Mouse (Mus musculus) lung, postnatal 0 days (tissue): ENCODE results near the gene Arhgap8. TPM values are rescaled to one million over a fixed set of nuclear protein-coding genes. Genes with fewer than 3 reads are reported as not detected.

ENCODE experiments used
- ATAC-seq: fragments of 200-750 bp; cut with Nextera tagmentation; 2 replicates; pipeline ENCODE4 v1.8.0; 2017; ENCODE audit warnings: moderate library complexity
- DNase-seq: peaks from one replicate; pipeline ENCODE4 v3.0.0-alpha.2; 2016; ENCODE audit warnings: low spot score
- H3K27ac ChIP-seq: fragments of 300-500 bp; sonication (generic); 2 replicates; pipeline ENCODE4 v1.5.1; 2014; ENCODE audit warnings: antibody characterized with exemption, mild to moderate bottlenecking, low read length, mixed read lengths
- H3K27me3 ChIP-seq: fragments of 300-500 bp; sonication (generic); replicated peaks from 2 replicates; pipeline ENCODE4 v1.6.1; 2014; ENCODE audit warnings: low read length, mixed read lengths; ENCODE audit not compliant: insufficient read depth
- H3K36me3 ChIP-seq: fragments of 300-500 bp; sonication (generic); 2 replicates; pipeline ENCODE4 v1.6.1; 2014; ENCODE audit warnings: low read length, mixed read lengths; ENCODE audit not compliant: insufficient read depth
- H3K4me1 ChIP-seq: fragments of 300-500 bp; sonication (generic); 2 replicates; pipeline ENCODE4 v1.6.1; 2014; ENCODE audit warnings: antibody characterized with exemption, low read depth, low read length, mixed read lengths; ENCODE audit not compliant: insufficient read depth
- H3K4me2 ChIP-seq: fragments of 300-500 bp; sonication (generic); replicated peaks from 2 replicates; pipeline ENCODE4 v1.6.1; 2014; ENCODE audit warnings: low read depth, mild to moderate bottlenecking, low read length, moderate library complexity, mixed read lengths
- H3K4me3 ChIP-seq: fragments of 300-500 bp; sonication (generic); 2 replicates; pipeline ENCODE4 v1.5.1; 2014; ENCODE audit warnings: low read depth, low read length
- H3K9ac ChIP-seq: fragments of 300-500 bp; sonication (generic); replicated peaks from 2 replicates; pipeline ENCODE4 v1.6.1; 2014; ENCODE audit warnings: low read depth, mild to moderate bottlenecking
- H3K9me3 ChIP-seq: fragments of 300-500 bp; sonication (generic); 2 replicates; pipeline ENCODE4 v1.6.1; 2016; ENCODE audit warnings: low read length, mixed read lengths
- CTCF ChIP-seq: IDR thresholded peaks from 2 replicates; pipeline ENCODE4 v1.5.1; 2016; ENCODE audit warnings: antibody characterized with exemption, mild to moderate bottlenecking
- EP300 ChIP-seq: IDR thresholded peaks from 2 replicates; pipeline ENCODE4 v1.6.1; 2016; ENCODE audit warnings: antibody characterized with exemption, mild to moderate bottlenecking, control low read depth
- WGBS: fragments of 180-500 bp; shearing (Covaris S2); extraction: QIAGEN DNeasy Blood & Tissue Kit; methylation state at CpG from one replicate; pipeline ENCODE4 v1.1.7; 2014; 5-methylcytosine and 5-hydroxymethylcytosine counted together
- polyA plus RNA-seq: library from polyadenylated mRNA; unstranded; fragments of >200 nt; fragmentation: Nextera tagmentation; extraction: Ambion mirVana; gene quantifications from 2 replicates; pipeline ENCODE4 v1.2.1, GENCODE M21; 2015

Arhgap8 gene
- polyA plus RNA-seq, 1 experiment from 2014 or later: 15.9 TPM

DNA sequence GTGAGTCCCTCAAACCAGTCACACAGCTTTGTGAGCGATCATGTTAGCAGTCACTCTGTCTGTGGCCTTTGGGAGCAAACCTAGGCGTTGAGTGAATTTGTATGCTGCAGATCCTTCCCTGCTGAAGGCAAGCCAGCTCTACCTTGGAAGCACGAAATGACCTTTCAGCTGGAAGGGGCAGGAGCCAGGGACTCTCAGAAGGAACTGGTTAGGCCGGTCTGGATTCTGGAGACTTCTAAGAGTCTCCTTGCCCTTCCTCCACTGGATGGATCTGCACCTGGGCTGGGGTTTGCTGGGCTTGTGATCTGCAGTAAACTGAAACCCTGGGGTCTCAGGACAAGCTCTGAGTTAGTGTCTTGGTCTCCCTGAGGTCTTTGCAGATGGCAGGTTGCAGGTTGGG is 4.3 kb downstream of the Arhgap8 start:
- peak; percentile 78 for ATAC-seq
- peak; percentile 85 for DNase-seq
- no peak overlapping the region for H3K9ac ChIP-seq
- WGBS: 38% methylated on average over 4 of the region's 4 CpGs
- H3K27me3 ChIP-seq: no peaks in the 10 kb centered on the region
- H3K4me3 ChIP-seq: no peak overlapping the region
- H3K4me2 ChIP-seq: no peak overlapping the region
- peaks cover 3% of the 10 kb centered on the region for H3K4me1 ChIP-seq
- TF ChIP-seq EP300: peak; percentile 68
- no peak for TF ChIP-seq CTCF
- no peak overlapping the region for H3K27ac ChIP-seq
- no peaks in the 10 kb centered on the region for H3K9me3 ChIP-seq
- no peaks in the 10 kb centered on the region for H3K36me3 ChIP-seq

DNA sequence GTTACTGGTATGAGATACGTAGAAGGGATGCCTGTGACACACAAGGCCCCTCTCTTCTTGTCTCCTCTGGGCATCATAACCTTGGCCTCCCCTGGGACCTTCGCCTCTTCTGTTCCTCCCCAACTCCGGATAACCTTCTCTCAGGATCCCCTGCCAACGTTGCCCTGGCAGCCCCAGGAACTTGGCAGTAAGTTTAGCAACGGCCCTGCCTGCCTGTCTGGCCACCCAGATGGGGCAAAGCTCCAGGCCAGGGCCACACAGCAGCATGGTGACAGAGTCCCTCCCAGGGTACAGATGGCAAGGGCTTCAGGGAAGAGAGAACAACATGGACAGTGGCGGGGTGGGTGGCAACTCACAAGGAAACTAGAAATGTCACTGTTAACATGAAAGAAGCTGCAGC is 9.8 kb downstream of the Arhgap8 start:
- Histone ChIP-seq H3K27ac (no peak overlapping the region), H3K4me3 (no peak overlapping the region), H3K36me3 (no peaks in the 10 kb centered on the region), H3K4me2 (no peak overlapping the region), H3K9ac (no peak overlapping the region), H3K27me3 (no peaks in the 10 kb centered on the region), H3K9me3 (no peaks in the 10 kb centered on the region), H3K4me1 (no peaks in the 10 kb centered on the region)
- TF ChIP-seq EP300 (no peak), CTCF (no peak)
- ATAC-seq (no peak), DNase-seq (no peak)
- 74% methylated on average over 6 of the region's 6 CpGs for WGBS

DNA sequence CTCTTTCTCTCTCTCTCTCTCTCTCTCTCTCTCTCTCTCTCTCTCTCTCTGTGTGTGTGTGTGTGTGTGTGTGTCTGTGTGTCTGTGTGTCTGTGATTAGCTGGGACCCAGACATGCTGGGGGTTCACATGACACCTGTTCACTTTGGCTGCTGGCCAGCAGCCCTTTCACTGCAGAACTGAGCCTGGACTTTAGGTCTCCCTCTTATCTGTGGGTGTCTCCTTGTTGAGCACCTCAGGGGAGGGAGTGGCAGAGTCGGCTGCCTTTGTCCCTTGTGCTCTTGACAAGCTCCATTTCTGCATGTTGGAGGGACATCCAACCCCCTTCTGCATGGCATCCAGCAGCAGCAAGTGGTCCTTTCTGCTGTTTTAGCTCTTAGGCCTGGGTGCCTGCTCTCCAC is 11.0 kb downstream of the Arhgap8 start:
- Histone ChIP-seq H3K4me2 (no peak overlapping the region), H3K4me1 (no peaks in the 10 kb centered on the region), H3K4me3 (no peak overlapping the region), H3K27me3 (no peaks in the 10 kb centered on the region), H3K27ac (no peak overlapping the region; the same call in 1 of the 2 replicates), H3K9ac (no peak overlapping the region), H3K9me3 (no peaks in the 10 kb centered on the region), H3K36me3 (no peaks in the 10 kb centered on the region)
- ATAC-seq: no peak
- no peak for DNase-seq
- 53% methylated on average over 1 of the region's 1 CpGs for WGBS
- TF ChIP-seq CTCF: no peak
- no peak for TF ChIP-seq EP300

DNA sequence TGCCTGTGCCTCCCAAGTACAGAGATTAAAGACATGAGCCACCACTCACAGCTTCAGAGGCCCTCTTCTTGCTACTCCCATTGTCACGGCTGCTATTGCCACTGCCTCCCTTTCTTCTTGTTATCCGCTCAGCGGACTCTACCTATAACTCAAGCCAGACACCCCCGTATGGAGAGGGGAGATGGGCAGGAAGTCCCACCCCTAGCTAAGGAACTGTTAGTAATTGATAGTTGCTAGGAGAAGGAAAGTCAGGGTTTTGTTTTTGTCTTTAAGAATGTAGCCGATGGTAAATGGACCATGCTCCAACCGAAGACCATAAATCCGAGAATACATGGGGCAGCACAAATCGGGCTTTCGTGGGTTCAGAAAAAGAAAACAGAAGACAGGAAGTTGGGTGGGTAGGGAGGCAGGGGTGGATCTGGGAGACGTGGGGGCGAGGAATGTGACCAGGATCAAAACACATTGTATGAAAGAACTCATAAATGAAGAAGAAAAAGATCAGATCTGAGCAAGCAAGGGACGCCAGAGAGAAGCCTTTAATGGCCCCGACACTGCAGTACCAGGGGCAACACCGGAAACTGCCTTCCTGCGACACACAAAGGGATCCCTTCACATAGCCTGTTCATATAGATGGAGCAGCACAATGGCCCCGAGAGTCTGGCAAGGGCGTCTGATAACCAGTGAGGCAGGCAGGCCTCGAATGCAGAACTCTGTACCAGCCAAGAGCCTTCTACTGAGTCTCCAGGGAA is 12.0 kb downstream of the Arhgap8 start:
- Histone ChIP-seq H3K9ac (no peak overlapping the region), H3K4me2 (no peak overlapping the region), H3K4me1 (no peaks in the 10 kb centered on the region), H3K9me3 (no peaks in the 10 kb centered on the region), H3K27me3 (no peaks in the 10 kb centered on the region), H3K27ac (no peak overlapping the region), H3K36me3 (no peaks in the 10 kb centered on the region), H3K4me3 (no peak overlapping the region)
- ATAC-seq (no peak), DNase-seq (no peak)
- no peak for TF ChIP-seq CTCF
- WGBS: 61% methylated on average over 18 of the region's 18 CpGs

DNA sequence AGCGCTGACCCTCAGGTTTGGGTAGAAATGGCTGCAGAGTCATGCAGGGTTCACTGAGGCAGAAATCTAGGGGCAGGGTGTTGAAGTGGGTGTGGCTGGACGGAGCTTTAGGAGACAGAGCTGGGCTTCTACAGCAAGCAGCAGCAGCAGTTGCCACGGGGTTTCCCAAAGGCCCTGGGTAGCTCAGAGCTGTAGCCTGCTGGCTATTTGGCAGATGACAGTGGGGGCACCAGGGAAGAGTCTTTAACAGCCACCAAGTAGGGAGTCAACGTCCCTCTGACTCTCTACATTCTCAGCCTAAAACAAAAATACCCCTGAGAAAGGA is 12.5 kb downstream of the Arhgap8 start:
- no peak for DNase-seq
- no peaks in the 10 kb centered on the region for H3K4me1 ChIP-seq
- TF ChIP-seq EP300 (no peak), CTCF (no peak)
- H3K36me3 ChIP-seq: no peaks in the 10 kb centered on the region
- H3K27ac ChIP-seq: no peak overlapping the region
- H3K4me2 ChIP-seq: no peak overlapping the region
- no peaks in the 10 kb centered on the region for H3K9me3 ChIP-seq
- no peak for ATAC-seq
- 83% methylated on average over 4 of the region's 4 CpGs for WGBS
- H3K27me3 ChIP-seq: no peaks in the 10 kb centered on the region
- no peak overlapping the region for H3K9ac ChIP-seq
- H3K4me3 ChIP-seq: no peak overlapping the region

DNA sequence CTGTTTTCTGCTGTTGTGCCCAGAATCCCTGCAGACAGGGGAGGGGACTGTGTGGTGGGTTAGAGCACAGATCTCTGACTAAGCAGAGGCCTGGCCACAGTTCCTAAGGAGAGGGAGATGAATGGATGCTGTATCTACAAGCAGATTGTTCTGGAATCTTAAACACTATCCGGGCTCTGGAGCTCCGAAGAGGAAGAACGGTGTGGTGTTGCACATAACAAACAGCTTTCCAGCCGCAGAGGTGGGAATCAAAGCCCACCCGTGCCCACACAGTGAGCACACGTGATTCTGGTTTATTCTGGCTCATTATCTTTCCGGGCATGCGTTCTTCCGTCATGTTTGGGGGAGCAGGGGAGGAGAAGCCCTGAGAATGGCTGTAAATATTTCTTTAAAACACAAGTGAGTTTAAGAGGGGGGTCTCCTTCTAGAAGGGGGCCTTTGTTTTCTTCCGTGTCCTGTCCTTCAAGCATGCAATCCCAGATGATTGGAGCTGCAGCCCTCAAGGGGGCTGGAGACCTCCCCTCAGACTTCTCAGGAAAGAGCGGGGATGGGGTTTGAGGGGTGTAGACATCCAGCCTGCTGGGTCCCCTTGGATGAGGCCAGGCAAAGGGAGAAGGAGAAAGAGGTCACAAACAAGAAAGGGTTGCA is 16.6 kb downstream of the Arhgap8 start:
- Histone ChIP-seq H3K36me3 (no peaks in the 10 kb centered on the region), H3K4me1 (no peaks in the 10 kb centered on the region), H3K9ac (no peak overlapping the region), H3K9me3 (no peaks in the 10 kb centered on the region), H3K27me3 (no peaks in the 10 kb centered on the region), H3K4me3 (no peak overlapping the region), H3K27ac (no peak overlapping the region), H3K4me2 (no peak overlapping the region)
- WGBS: 73% methylated on average over 11 of the region's 11 CpGs
- DNase-seq: no peak
- no peak for ATAC-seq
- TF ChIP-seq CTCF (no peak), EP300 (no peak)
